Mouse (Mus musculus) urinary bladder, adult 2 months (tissue): Measurements from ENCODE around the gene Cd244a. TPM values are rescaled to one million over a fixed set of nuclear protein-coding genes. Genes with fewer than 3 reads are reported as not detected.

Experiments
- DNase-seq: peaks from one replicate; pipeline ENCODE4 v3.0.0; 2022; ENCODE audit warnings: low spot score
- polyA plus RNA-seq: library from polyadenylated mRNA; depleted of rRNA; stranded (reverse); fragments of >200 nt; gene quantifications from 2 replicates; pipeline ENCODE4 v1.2.3, GENCODE M21; 2012; rRNA removed

Gene Cd244a
- 0.73 and 0.75 TPM in 2 replicates for polyA plus RNA-seq

DNA sequence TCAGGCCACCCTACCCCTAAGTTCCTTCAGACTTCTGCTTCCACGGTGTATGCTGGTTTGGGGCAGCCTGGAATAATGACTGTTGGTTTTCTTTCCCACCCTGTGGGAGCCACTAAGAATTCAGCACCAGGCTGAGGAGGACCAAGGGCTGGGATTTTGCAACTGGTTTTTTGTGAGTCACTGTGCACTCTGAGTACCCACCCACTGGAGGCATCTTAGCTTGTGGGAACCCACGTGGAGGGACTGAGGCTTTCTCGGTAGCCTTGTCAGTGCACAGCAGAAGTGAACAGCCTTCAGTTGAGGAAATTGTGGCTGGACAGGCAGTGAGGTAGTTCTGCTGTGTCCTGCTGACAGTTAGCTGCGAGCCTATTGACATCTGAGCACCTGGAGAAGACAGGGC is at the start of gene Cd244a:
Cd244a (plus strand) TSS at position 296 of the 400 bp plus-strand sequence.
- DNase-seq = no peak

DNA sequence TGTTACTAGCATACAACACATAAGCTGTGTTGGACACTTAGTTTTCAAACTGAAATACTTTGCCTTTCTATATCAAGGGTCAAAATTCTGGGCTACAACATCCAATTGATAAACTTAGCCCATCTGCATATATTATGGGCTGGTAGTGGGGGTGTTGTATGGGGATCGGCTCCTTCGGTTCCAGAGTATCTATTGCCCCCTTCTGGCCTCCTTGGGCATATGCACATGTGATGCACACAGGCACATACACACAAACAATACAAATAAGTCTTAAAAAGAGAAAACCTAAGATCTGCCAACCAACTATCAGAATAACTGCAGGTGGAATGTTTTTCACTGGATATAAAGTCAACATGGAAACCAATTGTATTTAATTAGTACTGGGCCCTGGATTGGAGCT is 45.8 kb upstream of the Cd244a start:
- DNase-seq = no peak

DNA sequence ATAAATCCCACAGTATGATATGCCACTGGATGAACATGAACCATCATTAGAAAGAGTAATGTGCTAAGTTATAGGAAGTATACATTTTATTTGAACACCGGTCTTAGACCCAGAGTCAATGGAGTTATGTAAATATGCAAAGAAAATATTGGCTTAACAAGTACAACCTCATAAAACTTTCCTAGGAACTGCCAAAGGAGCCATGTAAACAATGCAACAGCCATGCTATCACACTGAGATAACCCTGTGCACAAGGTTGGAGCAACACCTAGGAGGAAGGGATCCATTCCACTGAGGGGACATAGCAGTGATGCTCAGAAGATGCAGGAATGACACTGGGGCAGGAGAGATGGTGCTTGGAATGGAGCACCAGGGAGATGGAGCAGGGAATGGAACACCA is 45.2 kb upstream of the Cd244a start:
- no peak for DNase-seq

DNA sequence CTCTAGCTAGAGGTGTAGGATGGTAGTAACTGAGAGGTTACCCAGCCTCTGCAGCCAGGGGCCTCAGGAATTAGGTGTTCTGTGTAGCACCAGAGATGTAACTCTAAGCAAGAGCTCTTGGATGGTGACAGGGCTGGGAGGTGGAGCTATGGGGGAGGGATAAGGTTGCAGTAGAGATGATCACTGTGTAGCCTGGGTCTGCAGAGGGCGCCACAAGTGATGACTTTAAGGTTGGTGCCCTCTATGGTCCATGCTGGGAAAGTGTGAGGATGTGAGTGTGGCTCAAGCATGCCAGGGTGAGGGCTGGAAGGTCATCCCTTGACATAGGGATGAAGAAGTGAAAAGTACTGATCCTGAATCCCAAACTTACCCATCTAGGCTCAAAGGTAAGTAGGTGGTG is 44.0 kb upstream of the Cd244a start:
- DNase-seq = no peak

DNA sequence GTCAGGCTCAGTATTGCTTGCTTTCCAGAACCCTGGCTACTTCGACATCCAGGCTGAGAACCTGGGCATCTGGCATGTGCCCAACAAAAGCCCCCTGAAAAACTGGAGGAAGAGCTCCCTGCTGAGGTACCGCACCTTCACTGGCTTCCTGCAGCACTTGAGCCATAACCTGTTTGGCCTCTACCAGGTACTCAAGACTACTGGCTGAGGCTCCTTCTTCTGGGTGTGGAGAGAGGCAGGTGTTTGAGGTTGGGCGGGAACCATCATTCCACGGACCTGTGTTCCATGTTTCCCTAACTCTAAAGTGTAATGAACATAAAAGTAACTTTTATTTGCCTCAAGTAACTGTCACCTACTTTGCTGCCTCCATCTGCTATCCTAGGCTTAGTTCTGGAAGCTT is 43.4 kb upstream of the Cd244a start:
- no peak for DNase-seq

DNA sequence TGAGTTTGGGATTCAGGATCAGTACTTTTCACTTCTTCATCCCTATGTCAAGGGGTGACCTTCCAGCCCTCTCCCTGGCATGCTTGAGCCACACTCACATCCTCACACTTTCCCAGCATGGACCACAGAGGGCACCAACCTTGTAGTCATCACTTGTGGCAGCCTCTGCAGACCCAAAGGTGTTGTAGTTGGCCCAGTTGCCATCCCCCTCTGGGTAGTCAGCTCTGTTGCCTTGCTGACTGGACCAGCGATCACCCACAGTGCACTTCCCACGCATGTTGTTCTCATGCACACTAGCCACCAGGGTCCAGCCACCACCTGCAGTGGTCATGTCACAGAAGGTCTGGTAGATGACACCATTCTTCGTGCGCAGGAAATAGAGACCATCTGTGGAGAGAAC is 27.6 kb upstream of the Cd244a start:
- no peak for DNase-seq

DNA sequence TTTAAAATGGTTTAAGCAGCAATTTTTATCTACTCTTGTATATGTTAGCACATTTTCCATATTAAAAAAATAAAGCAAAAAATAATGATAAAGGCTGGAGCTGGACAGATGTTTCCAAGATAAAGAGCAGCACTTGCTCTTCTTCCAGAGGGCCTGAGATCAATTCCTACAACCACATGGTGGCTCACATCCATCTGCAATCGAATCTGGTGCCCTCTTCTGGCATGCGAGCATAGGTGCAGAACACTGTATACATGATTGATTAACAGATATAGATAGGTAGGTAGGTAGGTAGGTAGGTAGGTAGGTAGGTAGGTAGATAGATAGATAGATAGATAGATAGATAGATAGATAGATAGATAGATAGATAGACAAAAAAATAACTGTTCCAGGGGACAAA is 26.2 kb upstream of the Cd244a start:
- DNase-seq = no peak

DNA sequence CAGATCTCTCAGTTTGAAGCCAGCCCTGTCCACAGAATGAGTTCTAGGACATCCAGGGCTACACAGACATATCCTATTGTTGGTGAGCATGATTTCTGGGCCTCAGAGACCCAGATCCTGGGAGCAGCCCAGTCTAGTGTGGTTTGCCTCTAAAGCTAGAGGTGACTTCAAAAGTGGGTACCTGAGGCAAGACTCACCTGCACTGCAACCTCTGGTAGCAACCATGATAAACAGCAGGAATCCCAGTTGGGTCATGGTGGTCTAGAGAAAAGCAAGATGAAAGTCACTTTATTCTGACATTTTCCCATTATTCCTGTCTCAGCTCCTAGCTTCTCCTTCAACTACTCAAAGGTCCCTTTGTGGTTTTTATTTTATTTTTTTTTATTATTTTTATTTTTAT is 24.4 kb upstream of the Cd244a start:
- no peak for DNase-seq

DNA sequence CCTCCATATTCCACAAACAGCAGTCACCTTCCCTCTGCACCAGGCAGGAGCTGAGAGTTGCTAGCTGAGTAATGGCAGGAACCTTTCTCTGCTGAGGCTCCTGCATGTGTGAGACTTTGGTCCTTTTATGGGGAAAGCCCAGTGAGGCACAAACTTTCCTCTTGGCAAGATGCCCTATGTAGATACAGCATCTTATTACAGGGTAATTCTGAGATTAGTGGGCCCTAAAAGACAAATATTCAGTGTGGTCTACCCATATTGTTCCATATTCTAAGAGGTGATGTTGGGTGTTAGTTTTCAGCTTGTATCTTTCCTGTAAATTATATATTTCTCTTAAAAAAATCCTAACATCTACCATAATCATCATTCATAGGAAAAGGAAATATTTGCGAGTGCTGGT is 23.8 kb upstream of the Cd244a start, which contains the start of gene Itln1:
Itln1 (minus strand) TSS at position 101 of the 400 bp plus-strand sequence.
- DNase-seq = no peak

DNA sequence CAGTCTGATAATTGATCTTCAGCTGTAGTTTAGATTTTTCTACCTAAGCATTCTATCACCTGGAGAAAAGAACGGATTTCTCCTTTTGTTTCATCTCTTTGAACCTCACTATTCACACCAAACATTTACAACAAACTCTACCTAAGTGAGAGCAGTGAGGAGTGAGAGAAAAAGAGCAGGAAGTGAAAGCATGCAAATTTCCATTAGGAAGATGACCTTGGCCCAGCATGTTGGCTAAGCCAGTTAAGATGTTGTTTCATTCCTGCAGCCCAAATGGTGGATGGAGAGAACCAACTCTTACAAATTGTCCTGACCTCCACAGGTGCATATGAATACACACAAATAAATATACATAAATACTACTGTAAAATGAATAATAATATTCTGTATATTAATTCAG is 18.3 kb upstream of the Cd244a start:
- no peak for DNase-seq

DNA sequence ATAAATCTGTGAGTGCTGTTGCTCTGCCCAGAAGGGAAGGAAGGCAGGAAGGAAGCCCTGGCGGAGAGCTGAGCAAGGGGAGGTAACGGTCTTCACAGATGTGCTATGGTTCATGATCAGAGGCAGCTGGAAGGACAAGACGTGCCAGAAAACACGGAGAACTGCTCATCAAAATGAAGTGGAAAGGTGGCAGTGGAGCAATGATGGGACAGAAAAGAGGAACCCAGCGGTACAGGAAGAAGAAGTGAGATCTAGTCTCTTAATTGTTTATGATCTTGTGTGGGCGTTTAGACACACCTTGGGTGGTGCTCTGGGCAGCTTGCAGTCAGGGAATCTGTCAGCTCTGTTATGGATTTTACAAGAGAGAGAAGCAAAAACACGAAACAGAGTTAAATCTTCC is 7.7 kb upstream of the Cd244a start:
- no peak for DNase-seq

DNA sequence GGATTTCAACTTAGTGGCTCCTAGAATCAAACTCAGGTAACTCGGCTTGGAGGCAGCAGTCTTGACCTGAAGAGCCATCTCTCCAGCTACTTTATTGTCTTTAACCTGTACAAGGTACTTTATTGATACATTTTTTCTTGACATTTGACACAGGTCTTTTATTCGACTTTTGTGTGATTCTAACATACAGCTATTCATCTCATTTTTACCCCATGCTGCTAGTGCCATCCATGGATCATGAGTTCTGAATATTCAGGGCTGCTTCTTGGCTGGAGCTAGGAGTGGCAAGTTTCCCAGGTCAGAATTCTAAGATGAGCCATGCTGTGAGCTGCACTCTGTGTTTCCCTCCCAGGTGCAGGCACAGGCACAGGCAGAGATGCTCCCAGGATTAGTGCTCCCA is 6.8 kb upstream of the Cd244a start:
- DNase-seq = no peak

DNA sequence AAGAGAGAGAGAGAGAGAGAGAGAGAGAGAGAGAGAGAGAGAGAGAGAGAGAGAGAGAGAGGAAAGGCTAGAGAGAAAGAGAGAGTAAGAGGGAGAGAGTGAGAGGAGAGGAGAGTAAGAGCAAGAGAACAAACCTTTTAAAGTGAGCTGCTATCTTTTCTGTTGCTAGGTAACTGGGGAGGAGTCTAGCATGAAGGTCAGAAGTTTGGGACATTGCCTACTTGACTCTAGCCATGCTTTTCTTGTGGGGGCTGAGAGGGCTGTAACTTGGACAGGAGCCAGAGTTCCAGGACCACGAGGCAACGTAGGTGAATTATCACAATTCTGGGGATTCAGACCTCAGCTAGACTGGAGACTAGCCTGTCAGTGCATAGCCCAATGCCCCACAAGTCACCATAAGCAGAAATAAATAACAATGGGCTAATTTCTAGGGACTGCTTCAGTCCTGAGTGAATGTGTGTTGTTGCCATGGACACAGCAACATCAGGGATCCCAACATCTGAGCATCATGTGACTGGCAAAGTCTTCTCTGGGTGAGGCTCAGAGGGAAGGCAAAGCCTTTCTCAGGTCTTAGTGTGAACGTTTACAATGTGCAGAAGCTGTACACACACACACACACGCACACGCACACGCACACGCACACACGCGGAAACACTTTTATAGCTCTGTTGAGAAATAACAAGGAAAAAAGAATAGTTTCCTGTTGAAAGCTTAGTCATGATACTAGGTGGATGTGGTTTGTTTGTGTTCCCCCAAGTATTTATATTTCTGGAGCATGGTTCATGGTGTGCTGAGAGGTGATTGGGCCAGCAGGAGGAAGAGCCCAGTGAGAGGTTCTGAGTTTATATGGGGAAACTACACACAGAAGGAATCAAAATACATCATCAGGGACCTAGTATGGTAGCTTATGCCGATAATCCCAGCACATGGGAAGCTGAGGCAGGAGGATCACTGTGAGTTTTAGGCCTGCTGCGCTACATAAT is 5.3 kb upstream of the Cd244a start:
- DNase-seq = no peak

DNA sequence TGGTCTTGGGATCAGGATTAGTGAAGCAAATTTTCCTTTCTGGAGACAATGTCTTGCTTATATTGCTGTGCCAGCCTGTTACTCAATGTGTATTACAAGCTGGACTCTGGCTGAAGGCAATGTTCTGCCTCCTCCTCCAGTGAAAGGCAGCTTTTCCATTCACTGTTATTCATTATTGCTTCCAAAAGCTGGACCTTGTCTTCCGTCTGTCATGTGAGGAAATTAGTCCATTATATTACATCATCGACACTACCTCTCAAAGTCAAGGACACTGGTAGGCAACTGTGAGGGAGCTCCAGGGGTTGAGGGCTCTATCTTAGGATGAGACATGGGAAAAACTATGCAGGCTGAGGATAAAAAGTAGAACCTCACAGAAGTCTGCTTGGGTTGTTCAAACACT is 2.6 kb upstream of the Cd244a start:
- no peak for DNase-seq

DNA sequence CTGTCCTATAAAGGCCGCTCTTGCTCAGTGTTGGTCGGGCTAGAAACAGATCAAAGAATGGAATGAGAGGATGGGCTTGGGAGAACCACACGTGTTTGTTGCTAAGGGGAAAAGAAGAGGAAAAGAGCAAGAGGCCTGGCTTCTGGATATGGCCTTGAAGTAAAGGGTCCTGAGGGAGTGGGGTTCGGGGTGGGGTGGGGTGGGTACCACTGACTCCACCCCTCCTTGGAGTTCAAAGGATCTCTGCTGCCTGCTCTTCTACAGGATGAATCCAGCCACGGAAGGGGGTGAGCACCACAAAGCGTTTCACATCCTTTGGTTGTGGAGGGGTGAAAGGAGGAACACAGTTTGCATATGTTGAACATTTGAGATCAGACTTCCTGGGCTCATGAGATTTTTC is 586 bp upstream of the Cd244a start:
- no peak for DNase-seq

DNA sequence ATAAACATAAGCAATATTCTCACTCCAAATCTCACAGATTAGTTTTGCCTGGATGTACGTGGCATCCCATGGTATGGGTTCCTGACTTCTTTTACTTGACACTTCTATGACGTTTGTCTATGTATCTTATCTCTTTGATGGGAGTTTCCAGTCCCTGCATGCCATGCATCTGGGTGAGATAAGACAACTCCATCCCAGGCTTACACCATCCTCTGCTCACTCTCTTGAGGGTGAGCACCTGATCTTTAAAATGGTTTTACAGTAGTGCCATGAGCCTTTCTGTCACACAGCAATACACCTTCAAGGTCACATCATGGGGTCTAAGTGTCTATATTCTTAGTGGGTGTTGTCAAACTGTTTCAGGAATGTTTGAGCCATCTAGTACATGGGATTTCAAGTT is 1.3 kb downstream of the Cd244a start:
- no peak for DNase-seq

DNA sequence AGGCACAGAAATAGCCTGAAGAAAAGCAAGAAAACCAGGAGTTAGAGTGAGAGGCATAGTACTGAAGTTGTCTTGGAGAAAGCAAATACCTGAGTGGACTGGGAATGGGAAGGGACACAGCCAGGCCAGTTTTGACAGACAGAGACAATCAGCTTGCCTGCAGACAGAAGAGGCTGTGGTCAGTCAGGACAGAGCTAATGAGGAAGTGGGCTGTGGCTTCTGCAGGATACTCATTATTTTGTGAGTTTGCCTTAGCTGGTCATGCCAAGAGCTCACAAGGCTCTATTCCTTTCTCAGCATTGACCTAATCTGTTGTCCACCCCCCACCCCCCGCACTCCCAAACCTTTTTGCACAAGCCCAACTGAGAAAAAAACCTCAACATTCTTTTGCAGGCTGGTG is 2.2 kb downstream of the Cd244a start:
- DNase-seq = no peak

DNA sequence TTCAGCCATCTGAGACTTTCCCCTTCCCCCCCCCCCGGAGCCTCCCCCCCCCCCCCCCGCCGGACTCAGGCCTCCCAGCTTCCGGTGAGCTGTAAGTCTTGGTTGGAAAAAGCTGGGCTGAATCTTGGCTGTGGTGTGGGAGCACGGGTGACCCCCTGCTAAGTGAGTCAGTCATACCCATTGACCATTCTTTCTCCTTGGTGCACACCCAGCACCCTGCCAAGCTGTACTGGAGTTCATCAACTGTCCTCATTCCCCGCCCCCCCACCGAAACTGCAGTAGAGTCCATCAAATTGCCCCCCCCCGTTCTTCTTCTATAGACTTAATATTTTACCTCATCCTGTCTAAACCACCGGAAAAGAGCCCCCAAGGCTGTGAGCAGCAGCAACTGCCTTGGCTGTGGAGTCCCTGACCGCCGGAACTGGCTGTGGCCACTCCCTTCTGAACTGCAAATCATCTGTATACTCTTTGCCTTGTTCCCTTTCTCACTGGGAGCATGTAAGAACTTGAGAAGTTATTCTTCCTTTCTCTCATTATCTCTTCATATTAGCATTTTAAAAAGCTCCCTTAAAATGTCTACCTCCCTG is 2.7 kb downstream of the Cd244a start:
- no peak for DNase-seq

DNA sequence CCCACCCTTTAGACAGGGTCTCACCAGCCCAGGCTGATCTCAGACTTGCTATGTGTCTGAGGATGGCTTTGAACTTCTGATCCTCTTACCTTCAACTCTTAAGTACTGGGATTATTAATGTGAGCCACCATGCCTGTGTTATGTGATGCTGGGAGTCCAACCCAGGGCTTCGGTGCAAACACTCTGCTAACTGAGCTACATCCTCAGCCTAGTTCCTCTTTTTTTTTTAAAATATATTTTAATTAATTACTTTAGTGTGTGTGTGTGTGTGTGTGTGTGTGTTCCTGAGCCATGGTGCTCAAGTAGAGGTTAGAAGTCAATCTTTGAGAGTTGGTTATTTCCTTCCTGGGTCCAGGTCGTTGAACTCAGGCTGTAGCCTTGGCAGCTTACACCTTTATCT is 4.0 kb downstream of the Cd244a start:
- DNase-seq = no peak

DNA sequence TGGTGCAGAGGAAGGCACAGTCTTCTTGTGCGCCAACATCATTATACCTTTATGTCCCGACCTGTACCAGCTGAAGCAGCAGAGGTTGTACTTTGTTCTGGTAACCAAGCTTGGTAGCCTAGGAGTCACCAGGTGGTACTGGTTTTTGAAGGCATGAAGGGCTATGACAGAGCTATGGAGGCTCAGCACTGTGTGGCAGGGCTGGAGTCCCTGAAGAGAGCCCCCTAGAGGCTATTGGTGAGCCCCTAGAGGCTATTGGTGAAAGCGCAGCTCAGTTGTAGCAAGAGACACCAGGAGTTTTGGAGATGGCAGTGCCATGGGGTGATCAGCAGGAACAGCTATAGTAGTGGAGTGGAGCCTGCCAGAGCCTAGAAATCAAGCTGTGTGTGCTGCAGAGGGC is 5.3 kb downstream of the Cd244a start:
- DNase-seq = no peak

DNA sequence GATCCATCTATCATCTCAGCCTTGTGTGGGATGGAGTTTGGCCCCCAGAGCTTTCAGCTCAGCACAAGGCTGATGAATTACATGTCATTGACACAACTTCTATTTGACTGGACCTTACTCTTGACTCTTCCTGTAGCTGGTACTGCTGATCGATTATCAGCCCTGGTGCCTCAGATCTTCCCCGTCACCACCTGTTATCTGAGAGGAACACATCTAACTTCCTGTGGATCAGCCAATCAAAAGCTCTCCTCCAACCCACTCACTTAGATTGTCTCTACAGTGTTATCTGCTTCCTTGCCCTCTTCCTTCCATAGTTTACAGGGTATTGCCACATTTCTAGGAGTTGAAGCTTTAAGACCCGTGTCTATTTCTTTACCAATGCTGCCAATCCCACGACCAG is 6.9 kb downstream of the Cd244a start:
- no peak for DNase-seq

DNA sequence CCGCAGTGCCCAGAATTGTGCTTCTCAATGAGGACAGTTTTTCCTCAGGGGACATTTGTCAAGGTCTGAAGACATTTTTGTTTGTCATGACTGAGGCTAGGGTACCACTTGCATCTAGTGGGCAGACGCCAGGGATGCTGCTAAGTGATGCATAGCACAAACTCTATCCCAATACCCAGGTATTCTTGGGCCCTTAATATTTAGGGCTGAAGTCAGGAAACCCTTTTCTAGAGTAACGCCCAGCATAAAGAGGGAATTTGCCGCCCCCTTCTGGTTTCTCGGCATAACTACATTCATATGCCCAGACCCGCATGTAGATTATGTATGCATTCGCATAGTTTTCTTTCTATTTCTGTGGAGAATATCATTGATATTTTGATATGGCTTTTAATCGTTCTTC is 7.8 kb downstream of the Cd244a start:
- DNase-seq = no peak

DNA sequence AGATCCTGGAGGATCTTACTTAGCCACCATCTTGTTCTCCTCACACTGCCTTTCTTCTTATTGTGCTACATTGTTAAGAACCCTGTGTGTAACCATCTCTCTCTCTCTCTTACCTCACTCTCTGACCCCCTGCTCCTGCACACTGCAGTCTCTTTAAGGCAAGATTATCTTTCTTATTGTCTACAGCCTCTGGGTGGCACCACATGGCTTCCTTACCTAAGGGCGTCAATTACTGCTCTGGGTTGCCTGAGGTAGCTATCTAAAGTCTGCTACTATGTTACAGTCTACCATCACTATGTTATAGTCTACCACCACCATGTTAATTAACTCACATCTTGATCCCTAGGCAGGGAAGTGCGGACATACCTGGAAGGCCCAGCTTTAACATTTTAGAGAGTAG is 9.4 kb downstream of the Cd244a start:
- DNase-seq = no peak
